Mouse (Mus musculus) retina, adult 2 months (tissue): ENCODE measurements around the gene Abcb6.

Experiments
- DNase-seq: peaks from one replicate; pipeline ENCODE4 v3.0.0-alpha.2; 2012; ENCODE audit warnings: low read depth, low spot score

Gene Abcb6

GRCm38 (mm10) chr1:75201236-75201635, 21.0 kb upstream of the Abcb6 start:
- no peak for DNase-seq

- DNase-seq: no peak
These were observed 12.3 kb upstream of the Abcb6 start for GRCm38 (mm10) chr1:75192452-75192851.

GRCm38 (mm10) chr1:75191622-75192402, 11.6 kb upstream of the Abcb6 start, which contains the start of the genes Ankzf1 and Atg9a:
TSS of gene Ankzf1 (plus strand) at chr1:75192151.
TSS of gene Atg9a (minus strand) at chr1:75192196.
- DNase-seq: peak; percentile 91

DNA sequence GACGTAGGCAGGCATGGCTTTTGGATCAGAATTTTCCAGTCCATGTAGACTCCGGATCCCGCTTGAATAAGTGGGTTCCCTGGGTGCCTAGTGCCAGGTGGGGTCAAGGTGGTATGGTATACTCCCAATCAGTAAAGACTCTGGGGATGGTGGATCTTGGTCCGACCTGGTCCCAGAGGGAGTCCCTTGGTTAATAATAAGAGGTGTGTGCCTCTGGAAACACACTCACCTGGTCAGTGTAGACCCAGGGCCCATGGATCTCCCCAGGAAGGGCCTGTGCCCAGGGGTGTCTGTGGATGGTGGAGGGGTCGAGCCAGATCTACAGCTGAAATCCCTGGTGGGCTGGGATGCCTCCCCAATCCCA, 11.0 kb upstream of the Abcb6 start:
- DNase-seq: no peak

DNA sequence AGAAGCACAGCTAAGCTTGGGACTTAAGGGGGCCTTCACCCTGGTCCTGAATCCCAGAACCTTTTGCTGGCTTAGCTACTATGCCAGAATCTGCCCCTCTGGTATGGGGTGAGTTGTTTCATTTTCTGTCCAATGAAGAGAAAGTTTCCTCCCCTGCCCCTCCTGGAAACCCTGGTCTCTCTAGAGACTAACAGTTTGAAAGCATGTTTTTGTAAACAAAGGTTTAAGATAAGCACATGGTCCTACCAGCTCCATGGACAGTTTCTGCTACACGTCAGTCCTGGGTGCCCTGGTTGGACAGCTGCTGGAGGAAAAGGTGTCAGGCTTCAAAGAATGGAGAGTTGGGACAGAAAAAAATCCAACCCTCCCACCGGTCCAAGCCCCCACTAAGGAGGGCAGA, 10.4 kb upstream of the Abcb6 start:
- DNase-seq: no peak

GRCm38 (mm10) chr1:75187914-75188483, 7.8 kb upstream of the Abcb6 start:
- DNase-seq: no peak

GRCm38 (mm10) chr1:75187126-75187525, 6.9 kb upstream of the Abcb6 start:
- no peak for DNase-seq

GRCm38 (mm10) chr1:75185495-75185894, 5.3 kb upstream of the Abcb6 start:
- DNase-seq: no peak

- DNase-seq: no peak
These were observed 2.0 kb upstream of the Abcb6 start for GRCm38 (mm10) chr1:75182160-75182559.

- no peak for DNase-seq
These were observed 1.2 kb upstream of the Abcb6 start for GRCm38 (mm10) chr1:75181377-75181870.

DNA sequence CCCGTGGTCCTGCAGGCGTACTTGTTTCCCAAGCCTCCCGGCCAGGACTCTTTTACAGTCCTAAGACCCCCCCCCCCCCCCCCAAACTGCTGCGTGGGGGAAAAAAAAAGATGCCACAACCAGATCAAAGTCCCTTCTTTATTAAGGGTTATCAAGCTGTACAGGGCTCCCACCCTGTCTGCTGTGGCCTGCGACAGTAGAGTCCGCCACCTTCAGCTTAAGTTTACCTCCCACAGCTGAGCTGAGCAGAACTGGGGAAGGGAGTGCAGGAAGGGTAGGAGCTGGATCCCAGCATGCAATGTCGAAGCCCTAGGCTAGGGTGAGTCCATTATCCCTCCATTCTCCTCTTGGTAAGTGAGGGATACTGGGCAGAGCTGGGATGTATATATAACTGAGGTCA, 549 bp upstream of the Abcb6 start:
- DNase-seq: no peak

- no peak for DNase-seq
These were observed 673 bp downstream of the Abcb6 start for GRCm38 (mm10) chr1:75179334-75180104.

GRCm38 (mm10) chr1:75168472-75169464, 11.4 kb downstream of the Abcb6 start, which contains the start of gene Zfand2b:
TSS of gene Zfand2b (plus strand) at chr1:75168646.
- peak; percentile 85 for DNase-seq

GRCm38 (mm10) chr1:75168093-75168471, 12.1 kb downstream of the Abcb6 start:
- no peak for DNase-seq

GRCm38 (mm10) chr1:75160256-75160617, 20.0 kb downstream of the Abcb6 start:
- DNase-seq: no peak

- no peak for DNase-seq
These were observed 20.5 kb downstream of the Abcb6 start for GRCm38 (mm10) chr1:75159540-75160255.

DNA sequence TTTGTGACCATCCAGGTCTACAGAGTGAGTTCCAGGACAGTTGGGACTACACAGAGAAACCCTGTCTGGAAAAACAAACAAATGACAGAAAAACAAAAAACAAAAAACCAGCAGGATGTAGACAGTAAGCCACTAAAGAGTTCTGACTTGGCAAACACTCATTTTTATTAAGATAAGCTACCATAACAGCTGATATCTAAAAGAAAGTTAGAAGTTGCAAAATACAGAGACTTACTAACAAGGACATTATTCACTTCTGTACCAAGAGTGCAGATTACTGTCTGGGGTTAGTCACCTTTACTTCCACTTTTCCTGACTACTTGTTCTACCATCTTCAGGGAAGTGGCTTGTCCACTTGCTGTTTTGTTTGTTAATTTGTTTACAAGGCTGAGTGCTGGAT, 21.2 kb downstream of the Abcb6 start:
- no peak for DNase-seq

- no peak for DNase-seq
These were observed 24.4 kb downstream of the Abcb6 start for GRCm38 (mm10) chr1:75155837-75156236.

GRCm38 (mm10) chr1:75148727-75149126, 31.5 kb downstream of the Abcb6 start:
- no peak for DNase-seq

DNA sequence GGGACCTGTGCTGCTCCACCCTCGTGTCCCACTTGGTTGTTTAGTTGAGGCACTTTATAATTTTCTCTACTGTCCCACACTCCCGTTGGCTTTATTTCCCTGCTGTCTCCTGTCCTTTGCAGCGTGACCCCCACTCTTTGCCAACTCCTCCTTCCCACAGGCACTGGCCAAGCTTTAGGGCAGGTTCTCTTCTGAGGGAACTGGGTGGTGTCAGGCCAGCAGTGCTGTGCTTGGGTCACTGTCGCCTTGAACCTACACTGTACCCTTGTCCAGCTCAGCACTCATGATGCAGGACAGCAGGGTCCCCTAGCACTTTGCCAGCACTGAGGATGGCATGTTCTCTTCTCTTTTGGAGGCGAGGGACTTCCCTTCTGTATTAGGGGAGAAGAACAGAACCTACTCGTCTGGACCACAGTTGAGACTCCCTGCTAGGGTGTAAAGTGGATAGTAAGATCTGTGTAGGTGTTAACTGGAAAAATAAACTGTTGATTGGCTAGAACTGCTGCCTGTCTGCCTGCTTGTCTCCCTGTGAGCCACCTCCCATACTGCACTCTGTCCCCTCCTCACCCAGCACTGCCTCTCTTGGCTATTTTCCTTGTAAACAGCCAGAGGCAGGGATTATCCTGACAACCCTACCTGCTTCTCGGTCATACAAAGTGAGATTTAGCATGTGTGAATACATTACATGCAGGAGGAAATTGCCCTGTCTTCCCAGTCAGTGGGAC, 32.6 kb downstream of the Abcb6 start:
- no peak for DNase-seq
